Mouse (Mus musculus) left cerebral cortex, adult 9 months (tissue): ENCODE measurements around the gene Parg.
A peak's percentile ranks its signal among the peaks of the same experiment; 100 is the strongest.
"Not testable (repeated sequence)": the region's sequence is repeated elsewhere in the genome, so short reads cannot be mapped to it uniquely, and the experiment has no call there.

Experiments used
- DNase-seq, 2 experiments: peaks; one replicate each; pipeline ENCODE4 v3.0.0; 2022; ENCODE audit warnings: low spot score in 2 of 2

The Parg gene

GRCm38 (mm10) chr14:32201791-32202451 is at the start of gene Parg, which contains the start of gene Timm23:
Gene Parg (plus strand): TSS chr14:32201949.
Gene Timm23 (minus strand): TSS chr14:32201898.
- DNase-seq = peak; percentile 72 to 87

- DNase-seq = no peak
Measured at GRCm38 (mm10) chr14:32152243-32152965, 49.3 kb upstream of the Parg start.

DNA sequence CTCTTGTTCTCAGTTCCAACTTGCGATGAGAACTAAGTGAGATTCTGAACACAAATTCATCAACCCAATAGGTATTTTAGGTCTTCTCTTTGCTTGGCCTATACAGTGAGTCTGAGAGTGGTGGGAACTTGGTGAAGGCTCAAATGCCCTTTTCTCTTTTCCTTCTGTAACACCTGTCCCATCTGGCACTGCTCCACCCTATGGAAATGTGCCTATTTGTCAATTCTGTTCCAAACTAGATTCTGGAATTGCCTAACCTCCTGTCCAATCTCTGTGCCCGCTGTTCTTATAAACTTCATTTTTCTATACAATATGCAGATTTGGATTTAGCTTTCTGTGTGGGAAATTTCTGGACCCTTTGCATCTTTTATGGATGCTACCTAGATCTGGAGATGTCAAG is 48.6 kb upstream of the Parg start:
- DNase-seq = no peak

DNA sequence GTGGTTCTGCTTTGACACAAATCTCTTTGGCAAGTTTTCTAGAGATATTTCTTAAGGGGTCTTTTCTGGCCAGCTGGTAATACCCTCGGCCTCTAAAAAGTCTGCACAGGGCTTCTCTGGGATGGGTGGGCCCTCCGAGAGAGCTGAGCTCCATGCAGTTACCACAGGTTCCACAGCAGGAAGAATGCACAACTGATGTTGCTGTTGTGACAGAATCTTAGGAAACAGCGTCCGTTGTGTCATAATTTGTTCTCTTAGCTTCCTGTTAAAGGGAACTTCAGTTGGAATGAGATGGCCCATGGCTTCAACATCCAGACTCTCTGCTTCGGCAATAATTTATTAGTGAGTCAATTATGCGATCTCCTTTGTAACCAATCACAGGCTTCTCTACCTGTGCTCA is 47.0 kb upstream of the Parg start:
- DNase-seq = no peak

DNA sequence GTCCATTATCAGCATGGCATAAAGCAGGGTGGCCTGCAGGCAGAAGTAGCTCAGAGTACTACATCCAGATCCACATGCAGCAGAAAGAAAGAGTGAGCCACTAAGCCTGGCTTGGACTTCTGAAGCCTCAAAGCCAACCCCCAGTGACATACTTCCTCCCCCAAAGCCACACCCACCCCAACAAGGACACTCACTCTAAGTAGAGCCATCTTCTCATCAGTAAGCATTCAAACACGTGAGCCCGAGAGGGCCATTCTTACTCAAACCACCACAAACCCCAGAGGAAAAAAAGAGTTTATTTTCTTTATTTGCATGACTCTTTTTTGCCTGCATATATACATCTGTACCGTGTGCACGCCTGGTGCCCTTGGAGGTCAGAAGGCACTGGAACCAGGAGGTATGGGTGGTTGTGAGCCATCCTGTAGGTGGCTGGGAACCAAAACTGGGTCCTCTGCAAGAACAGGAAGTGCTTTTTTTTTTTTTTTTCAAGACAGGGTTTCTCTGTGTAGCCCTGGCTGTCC is 42.5 kb upstream of the Parg start:
- DNase-seq = no peak

GRCm38 (mm10) chr14:32159690-32160246 is 42.0 kb upstream of the Parg start, which contains the start of gene Ncoa4:
Gene Ncoa4 (plus strand): TSS chr14:32159865.
- DNase-seq = peak; percentile 94 to 99

DNA sequence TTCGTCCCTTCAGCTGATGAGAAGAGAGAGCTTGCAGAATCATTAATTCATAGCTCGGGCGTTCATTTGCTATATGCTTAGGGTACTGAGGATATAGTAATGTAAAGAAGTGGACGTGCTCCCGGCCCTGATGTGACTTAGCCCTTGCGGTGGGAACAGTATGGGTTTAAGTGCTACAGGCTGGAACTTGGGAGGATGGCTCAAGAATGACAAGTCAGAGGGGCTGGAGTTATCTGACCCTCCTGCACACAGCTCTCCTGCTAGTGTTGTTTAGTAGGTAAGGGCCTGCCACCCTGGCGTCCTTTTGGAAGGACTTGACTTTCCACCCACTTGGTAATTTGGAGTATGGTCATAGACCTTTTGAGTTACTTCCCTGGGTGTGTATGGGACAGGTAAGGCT is 41.2 kb upstream of the Parg start:
- no peak for DNase-seq

- DNase-seq = no peak
Measured at GRCm38 (mm10) chr14:32161090-32161885, 40.5 kb upstream of the Parg start.

GRCm38 (mm10) chr14:32162231-32162630 is 39.5 kb upstream of the Parg start:
- DNase-seq = no peak

DNA sequence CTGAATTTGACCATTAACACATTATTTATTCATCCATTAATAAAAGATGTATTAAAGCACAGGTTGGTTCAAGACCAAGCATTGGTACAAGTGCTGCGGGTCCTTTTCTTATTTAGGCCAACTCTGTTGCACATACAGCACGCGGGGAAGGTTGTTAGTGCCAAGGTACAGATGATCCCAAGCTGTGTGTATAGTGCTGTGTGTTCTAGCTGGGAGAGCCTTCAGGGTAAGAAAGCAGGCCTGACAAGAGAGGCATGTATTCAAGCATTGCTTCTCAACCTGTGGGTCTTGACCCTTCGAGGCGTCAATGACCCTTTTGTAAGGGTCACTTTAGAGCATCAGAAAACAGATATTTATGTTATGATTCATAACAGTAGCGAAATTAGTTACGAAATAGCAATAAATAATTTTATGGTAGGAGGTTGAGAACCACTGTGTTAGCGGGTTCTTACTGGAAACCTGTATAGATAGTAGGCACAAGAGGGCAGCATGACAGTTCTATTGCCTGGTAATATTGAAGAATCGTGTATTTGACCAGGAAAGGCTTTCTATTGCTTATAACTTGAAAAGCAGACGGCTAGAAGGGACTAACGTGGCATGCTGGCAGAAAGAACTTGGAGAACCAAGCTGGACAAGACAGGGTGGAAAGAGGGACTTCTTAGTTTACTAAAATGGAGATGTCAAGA is 38.4 kb upstream of the Parg start:
- no peak for DNase-seq

GRCm38 (mm10) chr14:32164173-32165051 is 37.3 kb upstream of the Parg start:
- DNase-seq = no peak

GRCm38 (mm10) chr14:32165278-32166061 is 36.3 kb upstream of the Parg start:
- DNase-seq = peak in 1 of 2 experiments; percentile 21

- DNase-seq = no peak
Measured at GRCm38 (mm10) chr14:32166062-32166441, 35.7 kb upstream of the Parg start.

GRCm38 (mm10) chr14:32166840-32167239 is 34.9 kb upstream of the Parg start:
- no peak for DNase-seq

- DNase-seq = no peak
Measured at GRCm38 (mm10) chr14:32167326-32167725, 34.4 kb upstream of the Parg start.

- DNase-seq = no peak
Measured at GRCm38 (mm10) chr14:32168653-32169231, 33.0 kb upstream of the Parg start.

- DNase-seq = no peak
Measured at GRCm38 (mm10) chr14:32170137-32170536, 31.6 kb upstream of the Parg start.

- DNase-seq = no peak
Measured at GRCm38 (mm10) chr14:32175310-32175709, 26.4 kb upstream of the Parg start.

DNA sequence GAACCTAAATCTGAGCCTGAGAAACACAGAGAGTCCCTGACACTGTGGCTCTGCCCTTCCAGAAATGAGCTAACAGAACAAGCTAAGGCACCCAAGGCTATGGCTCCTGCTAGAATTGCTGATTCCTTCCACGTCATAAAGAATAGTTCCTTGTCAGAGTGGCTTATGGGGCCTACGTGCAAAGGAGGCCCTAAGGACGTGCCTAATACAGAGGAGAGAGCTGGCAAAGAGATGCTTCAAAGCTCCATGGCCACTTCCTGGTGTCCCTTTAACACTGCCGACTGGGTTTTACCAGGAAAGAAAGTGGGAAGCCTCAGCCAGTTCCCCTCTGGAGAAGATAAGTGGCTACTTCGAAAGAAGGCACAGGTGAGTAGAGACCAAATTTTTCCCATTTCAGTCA is 25.2 kb upstream of the Parg start:
- not testable (repeated sequence) for DNase-seq
